Mouse (Mus musculus): ENCODE results near the gene Tal1. TPM values are rescaled to one million over a fixed set of nuclear protein-coding genes. Genes with fewer than 3 reads are reported as not detected.

The Tal1 gene
- polyA plus RNA-seq (2014; fragmentation: Illumina TruSeq; extraction: RNeasy Lipid Tissue Mini Kit (QIAGEN cat#74804); ENCODE audit: low read depth, low replicate concordance), result 2.9 TPM

DNA sequence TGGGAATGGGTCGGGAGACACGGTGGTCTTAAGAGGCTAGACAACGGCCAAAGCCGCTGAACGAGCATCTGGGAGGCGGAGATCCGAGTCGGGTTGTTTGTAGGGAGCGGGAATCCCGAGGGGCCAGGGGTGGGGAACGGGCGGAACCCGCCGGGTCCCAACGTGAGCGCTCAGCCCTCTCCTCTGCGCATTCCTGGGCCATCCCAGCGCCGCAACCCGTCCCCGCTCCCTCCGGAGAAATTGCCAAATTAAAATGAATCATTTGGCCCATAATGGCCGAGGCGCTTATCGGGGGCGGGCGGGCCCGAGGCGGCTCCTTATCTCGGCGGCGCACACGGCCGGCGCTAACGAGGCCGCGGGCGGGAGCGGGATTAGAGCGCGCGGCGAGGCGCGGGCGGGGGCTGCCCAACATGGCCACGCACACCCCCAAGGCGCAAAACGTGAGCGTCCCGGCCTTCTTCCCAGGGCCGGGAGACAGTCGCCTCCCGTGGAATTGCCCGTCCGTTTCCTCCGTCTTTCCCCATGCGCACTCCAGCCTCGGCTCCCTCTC is at the start of gene Tal1:
TSS of gene Tal1 (plus strand) at position 56 of the 550 bp plus-strand sequence.

DNA sequence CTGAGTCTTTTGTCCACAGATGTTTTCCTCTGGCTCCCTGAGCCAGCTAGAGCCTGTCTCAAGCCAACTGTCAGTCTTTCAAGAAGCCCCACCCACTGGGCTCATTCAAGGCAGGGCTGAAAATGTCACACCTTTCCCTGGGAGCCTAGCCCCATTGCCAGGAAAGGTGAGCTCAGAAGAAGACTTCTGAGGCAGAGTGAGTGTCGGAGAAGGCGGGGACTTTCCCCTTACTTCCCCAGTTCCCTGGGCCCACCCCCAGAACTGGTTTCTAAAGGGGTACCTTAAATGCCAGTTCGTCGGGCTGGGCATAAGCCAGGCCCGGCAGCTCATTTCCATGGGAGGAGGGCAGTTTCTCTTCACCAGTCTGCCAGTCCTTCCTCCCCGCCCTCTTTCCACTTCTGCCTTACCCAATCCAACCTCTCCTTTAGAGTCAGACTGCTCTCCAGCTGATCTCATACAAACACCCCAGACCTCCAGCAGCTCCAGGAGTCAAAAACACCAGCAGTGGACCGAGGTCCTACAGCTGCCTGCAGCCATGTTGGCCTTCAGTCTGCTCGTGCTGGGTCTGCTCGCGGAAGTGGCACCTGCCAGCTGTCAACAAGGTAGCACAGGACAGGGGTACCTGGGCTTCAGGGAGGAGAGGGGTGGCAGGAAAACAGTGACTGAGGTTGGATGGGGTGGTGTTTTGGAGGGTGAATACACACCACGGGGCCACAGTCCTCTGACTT is 32.5 kb downstream of the Tal1 start, which contains the start of gene Pdzk1ip1:
TSS of gene Pdzk1ip1 (plus strand) at position 98 of the 728 bp plus-strand sequence.

Other genes with a start within 250 kb of the Tal1 start
- not detected for gene Gm12830, start 234.7 kb upstream of the Tal1 start, polyA plus RNA-seq (2014; fragmentation: Illumina TruSeq; extraction: RNeasy Lipid Tissue Mini Kit (QIAGEN cat#74804); ENCODE audit: low read depth, low replicate concordance)
- 0.52 TPM for gene Foxd2, start 147.6 kb upstream of the Tal1 start, polyA plus RNA-seq (2014; fragmentation: Illumina TruSeq; extraction: RNeasy Lipid Tissue Mini Kit (QIAGEN cat#74804); ENCODE audit: low read depth, low replicate concordance)
- gene Foxe3, start 130.4 kb upstream of the Tal1 start, polyA plus RNA-seq (2014; fragmentation: Illumina TruSeq; extraction: RNeasy Lipid Tissue Mini Kit (QIAGEN cat#74804); ENCODE audit: low read depth, low replicate concordance), result not detected
- gene Cmpk1, start 69.2 kb upstream of the Tal1 start, polyA plus RNA-seq (2014; fragmentation: Illumina TruSeq; extraction: RNeasy Lipid Tissue Mini Kit (QIAGEN cat#74804); ENCODE audit: low read depth, low replicate concordance), result 764 TPM
- 0.99 TPM for gene Stil, start 56.3 kb upstream of the Tal1 start, polyA plus RNA-seq (2014; fragmentation: Illumina TruSeq; extraction: RNeasy Lipid Tissue Mini Kit (QIAGEN cat#74804); ENCODE audit: low read depth, low replicate concordance)
- not detected for gene Pdzk1ip1, start 32.3 kb downstream of the Tal1 start, polyA plus RNA-seq (2014; fragmentation: Illumina TruSeq; extraction: RNeasy Lipid Tissue Mini Kit (QIAGEN cat#74804); ENCODE audit: low read depth, low replicate concordance)
- gene Cyp4x1, start 77.9 kb downstream of the Tal1 start, polyA plus RNA-seq (2014; fragmentation: Illumina TruSeq; extraction: RNeasy Lipid Tissue Mini Kit (QIAGEN cat#74804); ENCODE audit: low read depth, low replicate concordance), result 0.12 TPM
- not detected for gene Cyp4a29, start 185.7 kb downstream of the Tal1 start, polyA plus RNA-seq (2014; fragmentation: Illumina TruSeq; extraction: RNeasy Lipid Tissue Mini Kit (QIAGEN cat#74804); ENCODE audit: low read depth, low replicate concordance)
- not detected for gene Cyp4a12a, start 242.6 kb downstream of the Tal1 start, polyA plus RNA-seq (2014; fragmentation: Illumina TruSeq; extraction: RNeasy Lipid Tissue Mini Kit (QIAGEN cat#74804); ENCODE audit: low read depth, low replicate concordance)

Data from adrenal gland, adult 10 weeks (tissue).